Mouse (Mus musculus): ENCODE measurements at regions not wholly inside any gene's neighbourhood (a gene's known extent, or its start where the extent isn't known, plus 50 kb on each side); places are given as distances from the start of the nearest gene placed in this dataset.

- TF ChIP-seq CTCF (IDR thresholded peaks at IDR 0.05; ENCODE audit: insufficient read depth, low read depth, low read length) (no peak), POLR2A (IDR thresholded peaks at IDR 0.05; ENCODE audit: insufficient read depth, low read depth, low read length) (no peak)
These were observed 177.7 kb upstream of the Slc38a2 start for GRCm38 (mm10) chr15:96877271-96877670.

All from olfactory bulb, adult 2 months (tissue).